Mouse (Mus musculus) hindbrain, postnatal 0 days (tissue): ENCODE measurements around the gene Actr1b. TPM values are rescaled to one million over a fixed set of nuclear protein-coding genes. Genes with fewer than 3 reads are reported as not detected.

ENCODE experiments used
- ATAC-seq: fragments of 200-750 bp; cut with Nextera tagmentation; 2 replicates; pipeline ENCODE4 v1.8.0; 2017; ENCODE audit warnings: mild to moderate bottlenecking, moderate TSS enrichment, moderate library complexity
- DNase-seq: peaks from one replicate; pipeline ENCODE4 v3.0.0-alpha.2; 2015; ENCODE audit warnings: low spot score
- H3K27ac ChIP-seq: fragments of 300-500 bp; sonication (generic); 2 replicates; pipeline ENCODE4 v1.5.1; 2014; ENCODE audit warnings: mild to moderate bottlenecking
- H3K27me3 ChIP-seq: fragments of 300-500 bp; sonication (generic); 2 replicates; pipeline ENCODE4 v1.6.1; 2014; ENCODE audit warnings: low read length, mixed read lengths; ENCODE audit not compliant: insufficient read depth
- H3K36me3 ChIP-seq: fragments of 300-500 bp; sonication (generic); 2 replicates; pipeline ENCODE4 v1.6.1; 2014; ENCODE audit warnings: low read length, mixed read lengths; ENCODE audit not compliant: insufficient read depth
- H3K4me1 ChIP-seq: fragments of 300-500 bp; sonication (generic); 2 replicates; pipeline ENCODE4 v1.6.1; 2014; ENCODE audit warnings: antibody characterized with exemption, low read length, mixed read lengths; ENCODE audit not compliant: insufficient read depth
- H3K4me2 ChIP-seq: fragments of 300-500 bp; sonication (generic); 2 replicates; pipeline ENCODE4 v1.6.1; 2014; ENCODE audit warnings: low read depth, mild to moderate bottlenecking, low read length, moderate library complexity, mixed read lengths
- H3K4me3 ChIP-seq: fragments of 300-500 bp; sonication (generic); 2 replicates; pipeline ENCODE4 v1.5.1; 2014; ENCODE audit warnings: low read length
- H3K9ac ChIP-seq: fragments of 300-500 bp; sonication (generic); replicated peaks from 2 replicates; pipeline ENCODE4 v1.6.1; 2014; ENCODE audit warnings: mild to moderate bottlenecking, low read length, moderate library complexity, mixed read lengths
- H3K9me3 ChIP-seq: fragments of 300-500 bp; sonication (generic); 2 replicates; pipeline ENCODE4 v1.6.1; 2016; ENCODE audit warnings: low read length, mixed read lengths
- CTCF ChIP-seq: IDR thresholded peaks from 2 replicates; pipeline ENCODE4 v1.5.1; 2016; ENCODE audit warnings: antibody characterized with exemption, control low read depth, low read depth
- WGBS: fragments of 180-500 bp; shearing (Covaris S2); extraction: QIAGEN DNeasy Blood & Tissue Kit; methylation state at CpG from one replicate; pipeline ENCODE4 v1.1.7; 2014; 5-methylcytosine and 5-hydroxymethylcytosine counted together
- polyA plus RNA-seq: library from polyadenylated mRNA; unstranded; fragments of >200 nt; fragmentation: Nextera tagmentation; extraction: Ambion mirVana; gene quantifications from 2 replicates; pipeline ENCODE4 v1.2.1, GENCODE M21; 2015
- total RNA-seq: library from RNA; depleted of rRNA; stranded (reverse); fragments of >200 nt; gene quantifications from 2 replicates; pipeline ENCODE4 v1.2.3, GENCODE M21; 2014

Gene Actr1b
- total and polyA plus RNA-seq, 2 experiments from 2014 or later = 119 to 178 TPM

DNA sequence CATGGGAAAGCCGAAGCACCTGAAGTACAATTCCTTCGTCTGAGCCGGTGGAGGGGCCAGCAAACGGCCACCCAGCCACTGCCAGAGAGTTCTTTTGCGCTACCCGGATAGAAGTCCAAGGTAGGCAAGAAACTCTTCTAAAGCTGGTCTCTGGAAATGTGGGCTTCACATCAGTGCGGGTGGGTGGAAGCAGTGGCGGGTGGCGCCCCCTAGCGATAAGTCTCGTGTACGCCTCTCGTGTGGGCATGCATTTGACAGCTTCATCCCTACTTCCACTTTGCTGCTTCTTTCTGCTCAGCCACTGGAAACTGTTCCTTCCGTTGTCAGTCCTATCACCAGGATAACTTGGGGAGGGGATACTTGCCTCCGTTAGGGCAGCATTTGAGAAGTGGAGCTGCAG lies 32.2 kb upstream of the Actr1b start:
- TF ChIP-seq CTCF = peak; percentile 74
- 39% methylated on average over 15 of the region's 15 CpGs for WGBS
- H3K4me3 ChIP-seq = no peak overlapping the region

GRCm38 (mm10) chr1:36745661-36746060 lies 31.4 kb upstream of the Actr1b start:
- Histone ChIP-seq H3K9ac (no peak overlapping the region), H3K4me1 (peaks cover 7% of the 10 kb centered on the region), H3K27ac (no peak overlapping the region), H3K36me3 (no peaks in the 10 kb centered on the region), H3K4me2 (no peak overlapping the region), H3K9me3 (no peaks in the 10 kb centered on the region), H3K4me3 (no peak overlapping the region), H3K27me3 (no peaks in the 10 kb centered on the region; the same call in 1 of the 2 replicates)
- no peak for DNase-seq
- WGBS = 24% methylated on average over 4 of the region's 4 CpGs
- TF ChIP-seq CTCF = no peak
- ATAC-seq = no peak

More for the DNA sequence above, 32.2 kb upstream of the Actr1b start:
- DNase-seq (peak; percentile 51), ATAC-seq (0 out of 2 replicates have a peak, but pooled peaks have one; percentile 16)
- H3K27me3 ChIP-seq = no peaks in the 10 kb centered on the region
- no peak overlapping the region for H3K4me2 ChIP-seq
- H3K9ac ChIP-seq = no peak overlapping the region
- H3K9me3 ChIP-seq = no peaks in the 10 kb centered on the region
- H3K36me3 ChIP-seq = no peaks in the 10 kb centered on the region
- H3K27ac ChIP-seq = no peak overlapping the region
- H3K4me1 ChIP-seq = peaks cover 7% of the 10 kb centered on the region

- peak; percentile 87 for TF ChIP-seq CTCF
- Histone ChIP-seq H3K27ac (peak overlapping the region; percentile 60), H3K4me2 (peak overlapping the region; percentile 52), H3K9ac (no peak overlapping the region), H3K9me3 (no peaks in the 10 kb centered on the region), H3K27me3 (no peaks in the 10 kb centered on the region; the same call in 1 of the 2 replicates), H3K36me3 (no peaks in the 10 kb centered on the region), H3K4me1 (peaks cover 7% of the 10 kb centered on the region), H3K4me3 (peak overlapping the region; percentile 23; the same call in 1 of the 2 replicates)
- peak; percentile 86 for DNase-seq
- peak; percentile 86 for ATAC-seq
- WGBS = 14% methylated on average over 17 of the region's 17 CpGs
Measured at GRCm38 (mm10) chr1:36744268-36744944, 30.2 kb upstream of the Actr1b start.

GRCm38 (mm10) chr1:36743046-36743445 lies 28.8 kb upstream of the Actr1b start:
- DNase-seq = no peak
- Histone ChIP-seq H3K9ac (no peak overlapping the region), H3K9me3 (no peaks in the 10 kb centered on the region), H3K4me1 (peaks cover 7% of the 10 kb centered on the region), H3K4me2 (no peak overlapping the region), H3K27me3 (no peaks in the 10 kb centered on the region; the same call in 1 of the 2 replicates), H3K27ac (no peak overlapping the region), H3K4me3 (no peak overlapping the region), H3K36me3 (no peaks in the 10 kb centered on the region)
- ATAC-seq = no peak
- 77% methylated on average over 9 of the region's 9 CpGs for WGBS
- TF ChIP-seq CTCF = no peak

DNA sequence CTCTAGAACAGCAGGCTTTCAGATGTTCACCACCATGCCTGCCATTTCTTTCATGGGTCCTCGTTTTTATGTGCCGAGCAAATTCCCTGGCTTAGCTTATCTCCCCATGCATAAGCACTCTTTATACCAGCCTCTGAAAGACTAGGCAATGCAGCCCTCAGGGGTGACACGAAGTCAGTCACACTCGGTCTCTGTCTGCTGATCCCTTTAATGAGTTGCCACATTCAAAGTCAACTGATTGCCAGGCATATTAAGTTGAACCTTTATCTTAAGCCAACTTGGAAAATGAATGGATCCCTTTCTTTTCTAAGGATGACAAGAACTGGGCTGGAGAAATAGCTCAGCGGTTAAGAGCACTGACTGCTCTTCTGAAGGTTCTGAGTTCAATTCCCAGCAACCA lies 25.0 kb upstream of the Actr1b start:
- DNase-seq (no peak), ATAC-seq (no peak)
- Histone ChIP-seq H3K27ac (no peak overlapping the region), H3K4me1 (peaks cover 4% of the 10 kb centered on the region), H3K9ac (no peak overlapping the region), H3K4me2 (no peak overlapping the region), H3K4me3 (no peak overlapping the region), H3K36me3 (no peaks in the 10 kb centered on the region), H3K9me3 (no peaks in the 10 kb centered on the region), H3K27me3 (no peaks in the 10 kb centered on the region; the same call in 1 of the 2 replicates)
- WGBS = 64% methylated on average over 5 of the region's 5 CpGs
- no peak for TF ChIP-seq CTCF

- TF ChIP-seq CTCF = peak; percentile 91
- DNase-seq (peak; percentile 93), ATAC-seq (peak; percentile 76)
- WGBS = 10% methylated on average over 4 of the region's 4 CpGs
- H3K36me3 ChIP-seq = no peaks in the 10 kb centered on the region
- H3K27ac ChIP-seq = no peak overlapping the region
- H3K4me1 ChIP-seq = no peaks in the 10 kb centered on the region
- no peak overlapping the region for H3K4me2 ChIP-seq
- no peak overlapping the region for H3K4me3 ChIP-seq
- H3K9ac ChIP-seq = no peak overlapping the region
- no peaks in the 10 kb centered on the region for H3K9me3 ChIP-seq
- H3K27me3 ChIP-seq = no peaks in the 10 kb centered on the region; the same call in 1 of the 2 replicates
Measured at GRCm38 (mm10) chr1:36737300-36737699, 23.1 kb upstream of the Actr1b start.

DNA sequence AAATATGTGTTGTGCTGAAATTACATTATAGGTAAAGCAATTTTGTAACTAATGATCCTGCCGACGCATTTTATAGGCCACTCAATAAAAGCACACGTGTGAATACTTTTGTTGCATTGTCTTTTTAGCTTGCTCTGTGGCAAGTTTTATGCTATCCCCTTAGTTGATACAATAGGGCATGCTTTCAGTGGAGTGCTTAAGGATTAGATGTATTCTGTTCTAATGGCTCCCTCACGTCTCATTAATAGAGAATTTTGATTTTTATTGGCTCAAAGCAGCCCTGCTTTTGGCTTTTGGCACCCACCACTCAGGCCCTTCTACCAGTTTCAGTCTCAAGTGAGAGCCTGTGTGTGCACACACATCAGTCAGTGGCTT lies 9.8 kb upstream of the Actr1b start:
- ATAC-seq = no peak
- no peak for TF ChIP-seq CTCF
- Histone ChIP-seq H3K36me3 (no peaks in the 10 kb centered on the region), H3K4me2 (no peak overlapping the region), H3K4me1 (no peaks in the 10 kb centered on the region), H3K9ac (no peak overlapping the region), H3K27ac (no peak overlapping the region), H3K9me3 (no peaks in the 10 kb centered on the region), H3K27me3 (no peaks in the 10 kb centered on the region), H3K4me3 (no peak overlapping the region)
- 70% methylated on average over 4 of the region's 4 CpGs for WGBS
- DNase-seq = no peak
